Mouse (Mus musculus) frontal cortex, postnatal 36 days (tissue): ENCODE measurements around the gene Slc9a2.
"Not testable (repeated sequence)": the region's sequence is repeated elsewhere in the genome, so short reads cannot be mapped to it uniquely, and the experiment has no call there.

Experiments
- DNase-seq, 2 experiments: peaks; one replicate each; pipeline ENCODE4 v3.0.0; 2022; ENCODE audit warnings: low spot score in 2 of 2

Gene Slc9a2

GRCm38 (mm10) chr1:40680067-40680867 is at the start of gene Slc9a2:
Slc9a2 (plus strand) TSS chr1:40680574.
- peak in 1 of 2 experiments; percentile 16 for DNase-seq

DNA sequence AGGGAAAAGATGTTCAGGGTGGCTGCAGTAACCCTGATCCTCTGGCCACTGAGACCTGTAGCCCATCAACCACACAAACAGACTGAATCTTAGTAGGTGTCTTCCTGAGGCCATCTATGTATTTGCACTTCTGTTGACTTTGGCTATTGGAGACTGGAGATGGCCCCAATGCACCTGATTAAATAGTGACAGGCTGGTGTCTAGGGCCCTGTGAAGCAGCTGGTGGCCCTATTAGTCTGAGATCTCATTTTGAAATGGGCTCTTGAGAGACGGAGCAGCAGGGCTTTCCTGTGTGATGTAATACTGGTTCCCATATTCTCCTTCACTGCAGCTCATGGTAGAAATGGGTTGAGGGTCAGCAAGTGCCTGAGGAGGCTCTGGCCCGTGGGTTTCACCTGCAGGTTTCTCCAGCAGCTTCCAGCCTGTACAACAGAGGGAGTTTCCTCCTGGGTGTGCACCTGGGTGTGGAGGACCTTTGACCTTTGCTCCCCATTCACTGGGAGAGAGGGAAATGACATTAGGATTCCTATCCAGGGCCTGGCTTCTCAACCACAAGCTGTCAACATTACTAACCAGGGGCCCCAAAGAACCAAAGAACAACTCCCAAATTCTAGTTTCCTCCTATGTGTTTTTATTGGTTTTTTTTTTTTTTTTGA is 47.8 kb upstream of the Slc9a2 start:
- DNase-seq = no peak

GRCm38 (mm10) chr1:40634608-40635007 is 45.8 kb upstream of the Slc9a2 start:
- DNase-seq = no peak

GRCm38 (mm10) chr1:40648234-40648633 is 32.1 kb upstream of the Slc9a2 start:
- DNase-seq = no peak

GRCm38 (mm10) chr1:40650803-40651497 is 29.4 kb upstream of the Slc9a2 start:
- no peak for DNase-seq

DNA sequence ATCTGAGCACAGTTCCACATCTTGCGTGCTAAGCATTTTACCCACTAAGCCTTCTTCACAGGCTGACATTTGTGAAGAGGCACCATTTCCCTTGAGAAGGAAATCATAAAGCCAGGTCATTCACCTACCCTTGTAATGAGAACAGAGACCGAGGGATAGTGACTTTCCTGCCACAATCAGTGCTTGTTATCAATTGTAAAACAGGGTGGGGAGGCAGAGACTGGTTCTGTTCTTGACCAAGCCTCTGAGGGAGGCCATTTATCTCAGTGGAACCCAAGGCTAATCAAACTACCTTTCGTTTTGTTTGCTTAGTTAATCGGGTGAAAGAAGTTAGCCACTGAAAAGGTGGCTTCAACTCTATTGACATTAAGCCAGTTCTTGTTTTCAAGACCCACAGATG is 23.3 kb upstream of the Slc9a2 start:
- no peak for DNase-seq

DNA sequence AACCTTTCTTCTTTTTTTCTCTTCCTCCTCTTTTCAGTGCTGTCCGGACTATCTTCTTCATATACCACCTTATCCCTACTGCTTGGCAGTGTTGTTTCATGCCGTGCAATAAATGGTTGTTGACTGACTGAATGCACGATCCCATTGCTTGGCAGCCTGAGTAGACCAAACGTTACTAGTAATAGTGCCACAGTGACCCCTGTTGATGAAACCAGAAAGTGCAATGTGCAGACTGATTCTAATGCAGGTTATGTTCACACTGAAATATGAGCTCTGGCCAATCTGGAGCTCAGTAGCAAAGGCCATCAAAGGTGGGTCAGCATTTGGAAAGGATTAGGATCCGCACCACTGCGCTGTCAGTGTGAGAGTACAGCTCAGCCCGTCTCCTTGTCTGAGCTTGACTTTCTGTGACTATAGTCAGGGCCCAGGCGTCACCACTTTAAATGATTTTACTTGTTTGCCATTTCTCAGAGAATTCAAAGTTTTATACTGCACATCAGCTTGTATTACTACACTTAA is 22.3 kb upstream of the Slc9a2 start:
- peak; percentile 76 to 85 for DNase-seq

DNA sequence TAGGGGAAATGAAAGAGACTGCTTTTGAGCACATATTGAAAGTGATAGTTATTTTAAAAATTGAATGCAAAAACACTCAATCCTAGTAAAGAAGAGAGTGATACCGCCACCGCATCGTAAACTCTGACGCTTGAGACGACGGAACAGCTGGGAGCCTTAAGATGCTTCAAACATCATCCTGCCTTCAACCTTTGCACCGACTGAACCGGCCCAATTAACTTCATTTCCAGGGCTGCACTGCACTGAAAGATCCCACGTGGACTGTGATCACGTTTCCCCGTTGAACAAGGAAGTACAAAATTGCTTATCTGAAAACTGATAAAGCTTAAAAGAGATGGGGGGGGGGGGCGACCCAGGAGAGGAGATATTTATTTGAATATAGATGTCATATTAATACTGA is 21.4 kb upstream of the Slc9a2 start:
- no peak for DNase-seq

GRCm38 (mm10) chr1:40659496-40659895 is 20.9 kb upstream of the Slc9a2 start:
- DNase-seq = no peak

GRCm38 (mm10) chr1:40660838-40661237 is 19.5 kb upstream of the Slc9a2 start:
- no peak for DNase-seq

DNA sequence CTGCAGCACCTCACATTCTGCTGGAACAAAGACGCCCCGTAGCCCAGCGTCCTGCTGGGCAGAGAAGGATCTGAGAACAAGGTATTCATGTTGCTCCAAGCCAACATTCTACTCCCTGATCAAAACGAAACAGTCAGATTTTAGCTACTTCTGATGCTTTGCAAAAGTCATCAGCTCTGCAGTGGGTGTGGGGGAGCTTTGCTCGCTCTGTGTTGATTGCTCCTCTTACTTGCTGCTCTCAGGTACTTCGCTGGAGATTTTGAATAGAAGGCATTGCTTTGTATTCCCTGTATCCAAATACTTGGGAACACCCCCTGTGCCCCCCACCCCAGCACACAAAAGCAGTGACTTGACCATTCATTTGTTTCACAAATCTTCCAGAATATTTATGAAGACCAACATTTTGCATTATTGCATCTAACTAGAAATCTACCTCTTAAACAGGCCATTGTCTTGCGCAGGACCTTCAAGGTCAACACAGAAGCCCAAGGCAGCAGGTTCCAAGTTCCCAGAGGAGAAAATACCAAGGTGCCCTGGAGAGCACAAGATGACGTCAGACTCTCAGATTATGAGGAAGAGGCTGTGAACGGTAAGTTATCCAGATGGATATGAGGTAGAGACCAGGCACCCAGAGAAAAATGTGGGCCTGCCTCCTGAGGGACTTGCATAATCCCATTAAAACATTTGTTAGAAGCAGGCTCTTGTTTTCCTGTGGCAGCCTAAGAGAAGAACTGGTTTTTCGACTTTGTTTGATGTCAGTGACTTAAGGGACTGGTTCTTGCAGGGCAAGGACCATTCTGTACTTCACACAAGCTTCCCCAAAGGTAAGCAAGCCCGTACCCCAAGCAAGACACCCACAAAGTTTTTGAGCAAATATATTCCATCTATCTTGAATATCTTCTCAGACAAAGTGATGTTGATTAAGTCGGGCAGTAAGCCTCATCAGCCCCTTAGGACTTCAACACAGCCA is 14.7 kb upstream of the Slc9a2 start:
- DNase-seq = no peak

DNA sequence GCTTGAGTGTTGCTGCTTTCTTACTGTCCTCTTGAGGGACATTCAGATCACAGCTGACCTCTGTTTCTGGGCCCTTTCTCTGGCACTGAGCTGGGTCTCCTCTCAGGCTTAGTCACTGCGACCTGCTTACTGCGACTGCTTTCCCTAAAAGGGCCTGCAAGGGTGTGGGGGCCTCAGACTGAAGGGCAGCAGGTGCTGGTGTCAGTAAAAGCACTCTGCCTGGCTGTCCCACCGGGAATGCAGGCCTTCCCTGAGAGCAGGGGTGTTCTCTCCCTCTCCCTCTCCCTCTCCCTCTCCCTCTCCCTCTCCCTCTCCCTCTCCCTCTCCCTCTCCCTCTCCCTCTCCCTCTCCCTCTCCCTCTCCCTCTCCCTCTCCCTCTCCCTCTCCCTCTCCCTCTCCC is 12.9 kb upstream of the Slc9a2 start:
- not testable (repeated sequence) for DNase-seq

DNA sequence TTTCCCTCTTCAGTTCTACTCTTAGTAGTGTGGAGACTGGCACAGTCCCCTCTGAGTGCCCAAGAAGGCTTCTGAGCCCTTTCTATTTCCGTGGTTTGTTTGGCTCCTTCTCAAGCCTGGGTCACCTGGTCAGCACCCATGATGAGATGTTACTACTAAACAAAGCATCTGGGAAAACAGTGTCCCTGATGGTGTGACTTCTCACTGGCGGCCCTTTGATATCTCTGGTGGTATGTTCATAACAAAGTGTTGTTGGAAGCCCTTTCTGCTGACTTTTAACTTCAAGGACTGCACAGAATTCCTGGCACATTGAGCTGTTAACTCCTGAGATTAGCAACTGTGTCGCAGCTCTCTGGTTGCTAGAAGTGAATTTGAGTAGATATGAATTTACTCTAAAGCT is 10.3 kb upstream of the Slc9a2 start:
- DNase-seq = no peak

DNA sequence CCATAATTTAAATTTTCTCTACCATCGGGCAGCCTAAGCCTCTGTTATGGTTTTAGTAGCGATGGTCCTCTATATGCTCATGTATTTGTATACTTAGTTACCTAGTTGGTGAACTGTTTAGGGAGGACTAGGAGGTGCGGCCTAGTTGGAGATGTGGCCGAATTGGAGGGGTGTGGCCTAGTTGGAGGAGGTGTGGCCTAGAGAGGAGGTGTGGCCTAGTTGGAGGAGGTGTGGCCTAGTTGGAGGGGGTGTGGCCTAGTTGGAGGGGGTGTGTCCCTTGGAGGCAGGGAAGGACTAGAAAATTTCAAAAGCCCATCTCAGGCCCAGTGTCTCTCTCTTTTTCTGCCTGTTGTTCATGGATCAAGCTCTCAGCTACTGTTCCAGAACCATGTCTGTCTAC is 8.9 kb upstream of the Slc9a2 start:
- no peak for DNase-seq

DNA sequence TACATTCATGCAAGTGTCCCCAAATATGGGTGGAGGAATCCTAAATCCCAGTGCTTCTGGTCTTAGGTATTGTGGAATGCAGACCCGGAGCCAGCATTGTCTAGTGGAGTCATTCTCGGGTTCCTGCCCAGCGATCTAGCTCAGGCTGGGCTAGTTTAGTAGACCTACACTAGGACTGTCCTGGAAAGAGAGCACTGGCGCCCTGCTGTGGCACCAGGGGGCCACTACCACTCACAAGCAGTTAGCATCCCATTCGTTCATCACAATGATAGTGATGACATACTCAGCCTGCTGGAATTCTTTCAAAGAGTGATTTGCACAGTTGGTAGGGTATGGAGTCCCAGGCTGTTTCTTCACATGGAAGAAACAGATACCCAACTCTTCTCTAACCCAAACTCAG is 3.1 kb upstream of the Slc9a2 start:
- no peak for DNase-seq

DNA sequence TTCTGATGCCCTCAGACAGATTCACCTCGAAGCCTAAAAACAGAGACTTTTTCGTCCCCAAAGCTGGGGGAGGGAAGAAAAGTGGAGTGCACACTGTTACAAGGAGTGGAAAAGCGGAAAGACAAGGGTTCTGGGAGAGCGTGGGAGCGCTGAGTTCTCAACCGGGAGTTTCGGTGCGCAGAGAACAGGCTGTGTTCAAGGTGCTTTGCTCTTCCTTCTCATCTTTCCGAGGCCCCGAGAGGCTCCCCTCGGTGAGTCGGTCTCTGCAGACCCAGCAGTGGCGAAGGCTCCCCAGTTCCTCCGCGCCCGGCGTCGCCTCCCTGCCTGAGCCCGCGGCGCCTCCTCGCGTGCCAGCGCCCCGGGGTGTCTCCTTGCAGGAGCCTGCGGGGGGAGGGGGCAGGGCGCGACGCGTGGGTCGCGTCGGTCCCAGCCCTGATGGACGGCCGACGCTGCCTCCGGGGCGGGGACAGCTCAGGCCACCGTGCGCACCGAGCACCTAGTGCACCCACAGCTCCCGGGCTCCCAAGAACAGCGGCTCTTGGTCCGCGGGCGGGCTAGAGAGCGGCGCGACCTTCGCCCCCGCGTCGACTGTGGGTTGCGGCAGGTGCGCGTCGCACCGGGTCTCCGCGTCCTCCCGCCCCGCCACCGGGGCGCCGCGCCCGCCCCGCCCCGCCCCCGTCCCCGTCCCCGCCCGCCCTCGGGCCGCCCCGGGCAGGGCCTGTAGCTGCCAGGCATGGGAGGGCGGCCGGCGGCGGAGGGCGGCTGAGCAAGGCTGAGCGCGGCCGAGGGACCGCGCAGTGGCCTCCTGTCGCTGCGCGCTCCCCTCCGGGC is 709 bp downstream of the Slc9a2 start:
- peak; percentile 34 to 44 for DNase-seq

DNA sequence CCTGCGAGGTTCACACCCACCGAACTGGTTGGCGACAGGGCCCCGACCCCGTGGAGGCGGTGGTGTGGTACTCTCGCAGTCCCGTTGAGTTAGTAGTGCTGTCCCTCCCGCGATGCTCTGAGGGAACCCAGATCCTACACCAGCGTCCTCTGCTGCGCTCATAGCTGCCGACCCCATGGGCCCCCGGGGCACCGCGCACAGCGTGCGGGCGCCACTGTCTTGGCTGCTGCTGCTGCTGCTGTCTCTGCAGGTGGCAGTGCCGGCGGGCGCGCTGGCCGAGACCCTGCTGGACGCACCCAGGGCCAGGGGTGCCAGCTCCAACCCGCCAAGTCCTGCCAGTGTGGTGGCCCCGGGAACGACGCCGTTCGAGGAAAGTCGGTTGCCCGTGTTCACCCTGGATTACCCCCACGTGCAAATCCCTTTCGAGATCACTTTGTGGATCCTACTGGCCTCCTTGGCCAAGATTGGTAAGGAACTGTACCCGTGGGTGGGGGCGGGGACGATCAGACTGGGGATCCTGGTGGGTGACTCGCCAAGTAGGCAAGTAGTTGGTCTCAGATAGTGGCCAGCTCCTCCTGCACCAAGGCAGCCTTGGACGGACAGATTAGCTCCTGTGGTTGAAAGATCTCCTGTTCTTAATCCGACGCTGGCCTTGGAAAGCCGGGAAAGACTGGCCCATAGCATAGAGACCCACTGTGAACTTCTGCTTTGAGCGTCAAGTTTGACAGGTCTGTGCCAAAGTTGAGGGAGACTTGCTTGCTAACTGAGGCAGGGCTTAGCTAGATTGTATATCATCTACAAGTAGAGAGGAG is 1.5 kb downstream of the Slc9a2 start:
- no peak for DNase-seq

DNA sequence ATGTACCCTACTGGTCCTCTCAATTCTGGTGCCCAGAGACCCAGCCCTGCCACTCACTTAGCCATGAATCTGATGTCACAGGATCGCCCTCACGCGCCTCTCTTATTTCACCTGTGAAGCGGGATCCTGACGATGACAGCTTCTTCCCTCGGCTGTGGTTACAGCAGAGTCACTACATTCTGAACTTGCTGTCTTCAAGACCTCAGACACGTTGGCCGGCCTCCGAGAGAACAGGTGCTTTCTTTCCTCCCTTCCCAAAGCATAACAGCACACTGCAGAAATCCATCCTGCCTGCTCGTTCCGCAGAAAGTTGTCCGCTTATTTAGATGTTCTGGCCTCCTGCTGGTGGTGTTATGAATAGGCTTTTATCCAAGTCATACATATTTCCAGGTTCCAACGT is 13.9 kb downstream of the Slc9a2 start:
- no peak for DNase-seq

DNA sequence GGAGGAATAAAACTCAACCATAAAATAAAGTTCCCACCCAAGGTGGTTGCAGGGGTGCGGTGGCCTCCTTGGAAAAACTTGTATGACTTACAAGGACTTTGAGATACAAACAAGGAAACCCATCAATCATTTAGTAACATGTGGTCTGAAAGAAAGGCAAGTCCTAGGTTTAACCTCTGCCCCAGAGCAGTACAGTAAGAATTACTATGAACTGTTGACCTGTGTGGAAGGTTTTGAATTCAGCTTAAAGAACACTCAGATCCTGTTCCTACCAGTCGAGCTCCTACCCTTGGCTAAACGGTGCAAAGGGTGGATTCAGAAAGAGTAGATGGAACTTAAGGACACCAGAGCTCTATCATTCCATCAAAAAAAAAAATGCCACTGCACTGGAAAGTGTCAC is 16.1 kb downstream of the Slc9a2 start:
- no peak for DNase-seq

DNA sequence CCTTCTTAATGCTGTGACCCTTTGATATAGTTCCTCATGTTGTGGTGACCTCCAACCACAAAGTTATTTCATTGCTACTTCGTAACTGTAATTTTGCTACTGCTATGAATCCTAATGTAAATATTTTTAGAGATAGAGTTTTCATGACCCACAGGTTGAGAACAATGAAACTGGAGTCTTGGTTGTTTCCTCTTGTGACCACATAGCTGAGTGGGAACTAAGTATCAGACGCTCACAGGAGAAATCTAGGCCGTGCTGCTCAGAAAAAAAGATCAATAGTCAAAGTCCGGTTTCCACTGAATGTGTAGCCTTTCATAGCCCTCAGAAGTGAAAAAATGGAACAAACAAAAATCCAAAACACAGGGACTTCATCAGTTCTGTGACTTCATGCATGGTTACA is 24.7 kb downstream of the Slc9a2 start:
- DNase-seq = no peak
